Mouse (Mus musculus): ENCODE measurements around the gene Cox6a1. TPM values are rescaled to one million over a fixed set of nuclear protein-coding genes. Genes with fewer than 3 reads are reported as not detected.
"Not testable (repeated sequence)": the region's sequence is repeated elsewhere in the genome, so short reads cannot be mapped to it uniquely, and the experiment has no call there.

Gene Cox6a1
- polyA plus RNA-seq, 2 experiments, result 731 to 747 TPM

GRCm38 (mm10) chr5:115316968-115317644 is 31.7 kb downstream of the Cox6a1 start:
- H3K4me1 ChIP-seq (replicated peaks; ENCODE audit: control insufficient read depth in 2 of 2, insufficient read depth in 2 of 2, low read length in 1 of 2), result peaks cover 27 to 43% of the 10 kb centered on the region in 2 experiments
- no peaks in the 10 kb centered on the region for H3K36me3 ChIP-seq (replicated peaks; ENCODE audit: control insufficient read depth, insufficient read depth, low read depth)
- no peak for DNase-seq (ENCODE audit: low read depth in 3 of 3, low spot score in 3 of 3)
- H3K4me3 ChIP-seq (ENCODE audit: insufficient read depth in 1 of 2, low read depth in 2 of 2, low read length in 2 of 2), result no peak overlapping the region
- no peak for ATAC-seq (ENCODE audit: insufficient read depth)
- H3K27me3 ChIP-seq (ENCODE audit: control insufficient read depth, insufficient read depth, low read length), result no peaks in the 10 kb centered on the region
- TF ChIP-seq CTCF (IDR thresholded peaks at IDR 0.05; ENCODE audit: low read depth) (no peak), EP300 (IDR thresholded peaks at IDR 0.05; ENCODE audit: low read depth) (no peak)
- H3K9me3 ChIP-seq (ENCODE audit: control insufficient read depth, low read length), result no peaks in the 10 kb centered on the region
- no peak overlapping the region for H3K27ac ChIP-seq
- no peak overlapping the region for H3K4me2 ChIP-seq (ENCODE audit: low read depth)
- 29% methylated on average over 14 of the region's 14 CpGs for WGBS (ENCODE audit: insufficient replicate concordance)
- no peak overlapping the region for H3K9ac ChIP-seq (replicated peaks)

- H3K4me3 ChIP-seq (ENCODE audit: insufficient read depth in 1 of 2, low read depth in 2 of 2, low read length in 2 of 2), result no peak overlapping the region
- no peaks in the 10 kb centered on the region for H3K36me3 ChIP-seq (replicated peaks; ENCODE audit: control insufficient read depth, insufficient read depth, low read depth)
- peaks cover 24 to 36% of the 10 kb centered on the region in 2 experiments for H3K4me1 ChIP-seq (replicated peaks; ENCODE audit: control insufficient read depth in 2 of 2, insufficient read depth in 2 of 2, low read length in 1 of 2)
- DNase-seq (ENCODE audit: low read depth in 3 of 3, low spot score in 3 of 3) (no peak), ATAC-seq (ENCODE audit: insufficient read depth) (no peak)
- WGBS (ENCODE audit: insufficient replicate concordance), result 22% methylated on average over 5 of the region's 5 CpGs
- H3K27ac ChIP-seq, result peak overlapping the region; percentile 62
- no peaks in the 10 kb centered on the region for H3K27me3 ChIP-seq (ENCODE audit: control insufficient read depth, insufficient read depth, low read length)
- H3K9ac ChIP-seq (replicated peaks), result peak overlapping the region; percentile 31
- TF ChIP-seq EP300 (IDR thresholded peaks at IDR 0.05; ENCODE audit: low read depth) (no peak), CTCF (IDR thresholded peaks at IDR 0.05; ENCODE audit: low read depth) (no peak)
- peak overlapping the region; percentile 62 for H3K4me2 ChIP-seq (ENCODE audit: low read depth)
- H3K9me3 ChIP-seq (ENCODE audit: control insufficient read depth, low read length), result no peaks in the 10 kb centered on the region
These were observed 35.2 kb downstream of the Cox6a1 start for GRCm38 (mm10) chr5:115313668-115313943.

GRCm38 (mm10) chr5:115312816-115313667 is 35.7 kb downstream of the Cox6a1 start:
- 34% methylated on average over 10 of the region's 10 CpGs for WGBS (ENCODE audit: insufficient replicate concordance)
- DNase-seq (ENCODE audit: low read depth in 3 of 3, low spot score in 3 of 3) (peak in 1 of 3 experiments; percentile 50), ATAC-seq (ENCODE audit: insufficient read depth) (peak; percentile 83)
- Histone ChIP-seq H3K4me3 (ENCODE audit: insufficient read depth in 1 of 2, low read depth in 2 of 2, low read length in 2 of 2) (0 out of 4 replicates have a peak overlapping the region, but pooled peaks have one; percentile 2 to 5), H3K36me3 (replicated peaks; ENCODE audit: control insufficient read depth, insufficient read depth, low read depth) (no peaks in the 10 kb centered on the region), H3K4me2 (ENCODE audit: low read depth) (peak overlapping the region; percentile 62), H3K27me3 (ENCODE audit: control insufficient read depth, insufficient read depth, low read length) (no peaks in the 10 kb centered on the region), H3K9ac (replicated peaks) (peak overlapping the region; percentile 31), H3K27ac (peak overlapping the region; percentile 62), H3K9me3 (ENCODE audit: control insufficient read depth, low read length) (no peaks in the 10 kb centered on the region), H3K4me1 (replicated peaks; ENCODE audit: control insufficient read depth in 2 of 2, insufficient read depth in 2 of 2, low read length in 1 of 2) (peaks cover 24 to 33% of the 10 kb centered on the region in 2 experiments)
- TF ChIP-seq EP300 (IDR thresholded peaks at IDR 0.05; ENCODE audit: low read depth) (no peak), CTCF (IDR thresholded peaks at IDR 0.05; ENCODE audit: low read depth) (no peak)

- Histone ChIP-seq H3K9me3 (ENCODE audit: control insufficient read depth, low read length) (no peaks in the 10 kb centered on the region), H3K4me2 (ENCODE audit: low read depth) (peak overlapping the region; percentile 62), H3K27ac (peak overlapping the region; percentile 62), H3K4me3 (ENCODE audit: insufficient read depth in 1 of 2, low read depth in 2 of 2, low read length in 2 of 2) (0 out of 4 replicates have a peak overlapping the region, but pooled peaks of 1 of the 2 experiments have one; percentile 2), H3K36me3 (replicated peaks; ENCODE audit: control insufficient read depth, insufficient read depth, low read depth) (no peaks in the 10 kb centered on the region), H3K4me1 (replicated peaks; ENCODE audit: control insufficient read depth in 2 of 2, insufficient read depth in 2 of 2, low read length in 1 of 2) (peaks cover 23 to 29% of the 10 kb centered on the region in 2 experiments), H3K27me3 (ENCODE audit: control insufficient read depth, insufficient read depth, low read length) (no peaks in the 10 kb centered on the region), H3K9ac (replicated peaks) (peak overlapping the region; percentile 27; the same call in 1 of the 2 replicates)
- WGBS (ENCODE audit: insufficient replicate concordance), result 18% methylated on average over 4 of the region's 4 CpGs
- DNase-seq (ENCODE audit: low read depth in 3 of 3, low spot score in 3 of 3) (no peak), ATAC-seq (ENCODE audit: insufficient read depth) (peak; percentile 82)
- TF ChIP-seq CTCF (IDR thresholded peaks at IDR 0.05; ENCODE audit: low read depth), result no peak
- no peak for TF ChIP-seq EP300 (IDR thresholded peaks at IDR 0.05; ENCODE audit: low read depth)
These were observed 36.4 kb downstream of the Cox6a1 start for GRCm38 (mm10) chr5:115312354-115312753.

DNA sequence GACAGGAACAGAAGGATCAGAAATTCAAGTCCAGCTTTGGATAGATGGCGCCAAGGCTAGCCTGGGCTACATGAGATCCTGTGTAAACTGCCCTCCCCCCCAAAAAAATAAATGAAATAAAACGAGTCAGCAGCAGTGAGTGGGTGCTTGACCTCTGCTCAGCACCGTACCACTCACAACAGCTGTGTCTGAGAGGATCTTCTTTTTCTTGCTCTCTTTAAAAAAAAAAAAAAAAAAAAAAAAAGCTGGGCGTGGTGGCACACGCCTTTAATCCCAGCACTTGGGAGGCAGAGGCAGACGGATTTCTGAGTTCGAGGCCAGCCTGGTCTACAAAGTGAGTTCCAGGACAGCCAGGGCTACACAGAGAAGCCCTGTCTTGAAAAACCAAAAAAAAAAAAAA is 46.6 kb downstream of the Cox6a1 start:
- not testable (repeated sequence) for H3K4me3 ChIP-seq (ENCODE audit: insufficient read depth in 1 of 2, low read depth in 2 of 2, low read length in 2 of 2); DNase-seq (ENCODE audit: low read depth in 3 of 3, low spot score in 3 of 3); H3K27me3 ChIP-seq (ENCODE audit: control insufficient read depth, insufficient read depth, low read length); H3K9ac ChIP-seq (replicated peaks); ATAC-seq (ENCODE audit: insufficient read depth); H3K9me3 ChIP-seq (ENCODE audit: control insufficient read depth, low read length); H3K27ac ChIP-seq
- Histone ChIP-seq H3K4me1 (replicated peaks; ENCODE audit: control insufficient read depth in 2 of 2, insufficient read depth in 2 of 2, low read length in 1 of 2) (peaks cover 18 to 26% of the 10 kb centered on the region in 2 experiments), H3K36me3 (replicated peaks; ENCODE audit: control insufficient read depth, insufficient read depth, low read depth) (peaks cover 21% of the 10 kb centered on the region), H3K4me2 (ENCODE audit: low read depth) (peak overlapping the region; percentile 95)
- 66% methylated on average over 7 of the region's 7 CpGs for WGBS (ENCODE audit: insufficient replicate concordance)

All from liver, embryonic 14.5 days (tissue).